Mouse (Mus musculus) testis, postnatal 14 days (tissue): ENCODE measurements around the gene Snx6.
"Not testable (repeated sequence)": the region's sequence is repeated elsewhere in the genome, so short reads cannot be mapped to it uniquely, and the experiment has no call there.

Experiments
- DNase-seq: peaks from one replicate; pipeline ENCODE4 v3.0.0; 2021; ENCODE audit warnings: low spot score

Gene Snx6

GRCm38 (mm10) chr12:54709691-54710493, 85.6 kb downstream of the Snx6 start:
- not testable (repeated sequence) for DNase-seq

- no peak for DNase-seq
Measured at GRCm38 (mm10) chr12:54699394-54699793, 96.1 kb downstream of the Snx6 start.

- no peak for DNase-seq
Measured at GRCm38 (mm10) chr12:54697791-54698250, 97.7 kb downstream of the Snx6 start.

GRCm38 (mm10) chr12:54697003-54697597, 98.4 kb downstream of the Snx6 start:
- DNase-seq, result peak; percentile 53
